Mouse (Mus musculus) hindbrain, embryonic 13.5 days (tissue): ENCODE data around the gene Rpgr. TPM values are rescaled to one million over a fixed set of nuclear protein-coding genes. Genes with fewer than 3 reads are reported as not detected.

Experiments used
- ATAC-seq: fragments of 200-750 bp; cut with Nextera tagmentation; 2 replicates; pipeline ENCODE4 v1.8.0; 2017; ENCODE audit warnings: moderate TSS enrichment; ENCODE audit not compliant: low FRiP score
- H3K27ac ChIP-seq: fragments of 300-500 bp; sonication (generic); 2 replicates; pipeline ENCODE4 v1.5.1; 2015; ENCODE audit warnings: inconsistent platforms, mild to moderate bottlenecking, moderate library complexity
- H3K27me3 ChIP-seq: fragments of 300-500 bp; sonication (generic); 2 replicates; pipeline ENCODE4 v1.6.1; 2015; ENCODE audit warnings: mild to moderate bottlenecking, inconsistent platforms
- H3K36me3 ChIP-seq: fragments of 300-500 bp; sonication (generic); 2 replicates; pipeline ENCODE4 v1.6.1; 2015; ENCODE audit warnings: mild to moderate bottlenecking, inconsistent platforms
- H3K4me1 ChIP-seq: fragments of 300-500 bp; sonication (generic); replicated peaks from 2 replicates; pipeline ENCODE4 v1.6.1; 2015; ENCODE audit warnings: inconsistent platforms
- H3K4me2 ChIP-seq: fragments of 300-500 bp; sonication (generic); 2 replicates; pipeline ENCODE4 v1.6.1; 2015; ENCODE audit warnings: inconsistent platforms, mild to moderate bottlenecking, moderate library complexity
- H3K4me3 ChIP-seq: fragments of 300-500 bp; sonication (generic); 2 replicates; pipeline ENCODE4 v1.5.1; 2015; ENCODE audit warnings: mild to moderate bottlenecking, inconsistent platforms
- H3K9ac ChIP-seq: fragments of 300-500 bp; sonication (generic); 2 replicates; pipeline ENCODE4 v1.6.1; 2015; ENCODE audit warnings: mild to moderate bottlenecking, inconsistent platforms
- H3K9me3 ChIP-seq: fragments of 300-500 bp; sonication (generic); 2 replicates; pipeline ENCODE4 v1.6.1; 2016; ENCODE audit warnings: inconsistent platforms
- WGBS: fragments of 180-500 bp; shearing (Covaris S2); methylation state at CpG from one replicate; pipeline ENCODE4 v1.1.7; 2015; 5-methylcytosine and 5-hydroxymethylcytosine counted together
- polyA plus RNA-seq: library from polyadenylated mRNA; unstranded; fragments of >200 nt; fragmentation: Nextera tagmentation; extraction: Ambion mirVana; gene quantifications from 2 replicates; pipeline ENCODE4 v1.2.1, GENCODE M21; 2015

Gene Rpgr
- polyA plus RNA-seq, 1 experiment from 2014 or later, result 45.6 TPM

- 61% methylated on average over 4 of the region's 4 CpGs for WGBS
- Histone ChIP-seq H3K4me2 (no peak overlapping the region), H3K9me3 (no peaks in the 10 kb centered on the region), H3K27me3 (no peaks in the 10 kb centered on the region), H3K4me1 (no peaks in the 10 kb centered on the region), H3K4me3 (no peak overlapping the region), H3K36me3 (no peaks in the 10 kb centered on the region), H3K27ac (no peak overlapping the region), H3K9ac (no peak overlapping the region)
- no peak for ATAC-seq
Observed at GRCm38 (mm10) chrX:10069405-10069804, 147.3 kb downstream of the Rpgr start.

- no peaks in the 10 kb centered on the region for H3K9me3 ChIP-seq
- H3K27me3 ChIP-seq, result no peaks in the 10 kb centered on the region
- H3K4me2 ChIP-seq, result no peak overlapping the region
- no peak overlapping the region for H3K27ac ChIP-seq
- no peaks in the 10 kb centered on the region for H3K36me3 ChIP-seq
- H3K4me1 ChIP-seq, result no peaks in the 10 kb centered on the region
- no peak overlapping the region for H3K4me3 ChIP-seq
- H3K9ac ChIP-seq, result no peak overlapping the region
- WGBS, result 94% methylated on average over 1 of the region's 1 CpGs
- ATAC-seq, result no peak
Observed at GRCm38 (mm10) chrX:10063781-10064180, 152.9 kb downstream of the Rpgr start.

- ATAC-seq, result no peak
- Histone ChIP-seq H3K4me3 (no peak overlapping the region), H3K4me1 (no peaks in the 10 kb centered on the region), H3K27ac (no peak overlapping the region), H3K4me2 (no peak overlapping the region), H3K9ac (no peak overlapping the region), H3K9me3 (no peaks in the 10 kb centered on the region), H3K27me3 (no peaks in the 10 kb centered on the region), H3K36me3 (no peaks in the 10 kb centered on the region)
- WGBS, result 93% methylated on average over 2 of the region's 2 CpGs
Observed at GRCm38 (mm10) chrX:10063361-10063760, 153.4 kb downstream of the Rpgr start.

- no peaks in the 10 kb centered on the region for H3K36me3 ChIP-seq
- H3K4me2 ChIP-seq, result no peak overlapping the region
- no peak overlapping the region for H3K9ac ChIP-seq
- no peaks in the 10 kb centered on the region for H3K4me1 ChIP-seq
- no peak overlapping the region for H3K27ac ChIP-seq
- no peaks in the 10 kb centered on the region for H3K27me3 ChIP-seq
- no peak for ATAC-seq
- H3K4me3 ChIP-seq, result no peak overlapping the region
- H3K9me3 ChIP-seq, result no peaks in the 10 kb centered on the region
- 66% methylated on average over 4 of the region's 4 CpGs for WGBS
Observed at GRCm38 (mm10) chrX:10062201-10062600, 154.5 kb downstream of the Rpgr start.

- Histone ChIP-seq H3K36me3 (no peaks in the 10 kb centered on the region), H3K9ac (no peak overlapping the region), H3K27ac (no peak overlapping the region), H3K27me3 (no peaks in the 10 kb centered on the region), H3K4me1 (no peaks in the 10 kb centered on the region), H3K4me3 (no peak overlapping the region), H3K4me2 (no peak overlapping the region), H3K9me3 (no peaks in the 10 kb centered on the region)
- ATAC-seq, result no peak
Observed at GRCm38 (mm10) chrX:10034666-10035065, 182.1 kb downstream of the Rpgr start.

Other genes with a start within 250 kb of the Rpgr start
- gene Srpx, start 99.2 kb downstream of the Rpgr start, polyA plus RNA-seq, result 3.6 and 5.1 TPM in 2 replicates
- 0.09 TPM in 1 of 2 replicates, not detected in the other for gene Otc, start 35.4 kb upstream of the Rpgr start, polyA plus RNA-seq